Mouse (Mus musculus) urinary bladder, postnatal 10 days (tissue): ENCODE measurements around the gene Plbd1.

Source experiments
- DNase-seq: peaks from one replicate; pipeline ENCODE4 v3.0.0; 2022; ENCODE audit warnings: low spot score

Gene Plbd1

DNA sequence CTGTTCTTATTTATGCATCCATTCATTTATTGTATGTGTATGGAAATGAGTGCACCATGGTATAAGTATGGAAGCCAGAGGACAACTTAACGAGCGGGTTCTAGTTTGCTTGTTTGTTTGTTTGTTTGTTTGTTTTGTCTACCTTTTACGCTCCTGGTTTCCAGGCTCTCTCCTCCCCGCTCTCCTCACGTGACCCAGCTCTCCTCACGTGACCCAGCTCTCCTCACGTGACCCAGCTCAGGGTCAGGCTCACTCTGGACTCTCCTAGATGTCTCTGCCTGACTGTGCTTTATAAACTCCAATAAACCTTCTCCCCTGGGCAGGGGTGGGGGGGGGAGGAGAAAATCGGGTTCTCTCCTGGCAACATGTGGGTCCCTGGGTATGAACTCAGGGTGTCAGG, 11.1 kb downstream of the Plbd1 start:
- DNase-seq = no peak

DNA sequence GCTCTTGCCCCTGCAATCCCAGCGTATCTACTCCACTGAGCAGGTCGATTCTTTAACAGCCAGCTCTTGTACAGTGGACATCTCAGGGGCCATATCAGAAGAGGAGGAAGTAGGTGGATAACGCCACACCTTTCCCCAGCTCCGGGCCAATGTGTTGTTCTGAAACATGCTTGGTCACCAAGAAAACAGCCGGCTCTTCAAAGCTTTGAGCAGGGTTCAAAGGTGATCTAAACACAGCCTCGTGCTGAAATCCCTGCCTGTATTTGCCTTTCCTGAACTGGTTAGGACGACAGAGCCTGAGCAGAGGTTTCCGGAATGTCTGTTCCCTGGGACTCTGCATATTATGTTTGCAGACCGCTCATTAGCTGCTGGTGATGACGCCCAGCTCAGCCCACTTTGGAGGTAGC, 14.3 kb downstream of the Plbd1 start:
- no peak for DNase-seq

GRCm38 (mm10) chr6:136646207-136646606, 15.5 kb downstream of the Plbd1 start:
- no peak for DNase-seq

- DNase-seq = no peak
Measured at GRCm38 (mm10) chr6:136645754-136646153, 16.0 kb downstream of the Plbd1 start.

- no peak for DNase-seq
Measured at GRCm38 (mm10) chr6:136644171-136644570, 17.6 kb downstream of the Plbd1 start.

DNA sequence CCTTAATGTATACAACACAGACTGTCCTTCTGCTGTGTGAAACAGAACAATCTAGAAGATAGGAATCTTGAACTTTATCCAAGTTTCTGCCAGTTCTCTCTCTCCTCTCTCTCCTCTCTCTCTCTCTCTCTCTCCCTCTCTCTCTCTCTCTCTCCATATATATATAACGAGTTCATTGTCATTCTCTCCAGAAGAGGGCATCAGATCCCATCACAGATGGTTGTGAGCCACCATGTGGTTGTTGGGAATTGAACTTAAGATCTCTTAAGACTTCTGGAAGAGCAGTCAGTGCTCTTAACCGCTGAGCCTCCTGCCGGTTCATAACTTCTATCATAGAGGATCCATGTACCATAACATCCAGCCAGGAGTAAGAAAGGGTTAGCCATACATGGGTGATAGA, 26.7 kb downstream of the Plbd1 start:
- no peak for DNase-seq

DNA sequence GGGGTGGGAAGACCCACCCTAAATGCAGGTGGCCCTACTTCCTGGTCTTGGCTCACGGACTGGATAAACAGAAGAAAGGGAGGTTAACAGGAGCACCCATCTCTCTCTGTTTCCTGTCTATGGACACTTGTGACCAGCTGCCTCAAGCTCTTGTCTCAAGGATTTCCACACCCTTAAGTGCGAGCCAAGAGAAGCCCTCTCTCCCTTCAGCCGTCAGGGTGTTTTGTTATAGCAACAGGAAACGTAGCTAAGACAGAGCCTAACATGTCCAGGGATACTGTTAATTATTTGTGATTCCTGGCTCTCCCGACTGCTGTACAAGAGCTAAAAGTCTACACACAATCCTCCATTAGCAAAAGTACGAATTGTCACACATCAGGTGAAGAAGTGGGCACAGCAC, 28.0 kb downstream of the Plbd1 start:
- no peak for DNase-seq

DNA sequence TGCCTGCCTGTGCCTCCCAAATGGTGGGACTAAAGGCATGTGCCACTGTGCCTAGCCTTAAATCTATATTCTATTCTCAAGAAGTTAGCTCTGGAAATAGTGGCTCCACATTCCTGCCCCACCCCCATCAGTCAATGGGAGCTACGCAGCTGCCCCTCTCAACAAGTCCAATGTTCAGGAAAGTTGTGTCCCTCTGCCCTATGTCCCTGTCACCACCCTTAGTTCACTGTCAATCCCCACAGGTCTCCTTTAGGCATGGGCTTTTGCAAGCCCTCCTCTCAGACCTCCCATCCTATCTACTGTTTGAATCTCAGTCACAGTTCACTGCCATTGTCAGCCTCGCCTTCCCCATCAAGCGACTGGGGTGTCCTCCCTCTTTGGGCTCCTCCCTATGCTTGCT, 28.6 kb downstream of the Plbd1 start:
- DNase-seq = no peak

- no peak for DNase-seq
Measured at GRCm38 (mm10) chr6:136631945-136632534, 29.7 kb downstream of the Plbd1 start.

GRCm38 (mm10) chr6:136631519-136631918, 30.2 kb downstream of the Plbd1 start:
- no peak for DNase-seq

GRCm38 (mm10) chr6:136629639-136630038, 32.1 kb downstream of the Plbd1 start:
- no peak for DNase-seq

DNA sequence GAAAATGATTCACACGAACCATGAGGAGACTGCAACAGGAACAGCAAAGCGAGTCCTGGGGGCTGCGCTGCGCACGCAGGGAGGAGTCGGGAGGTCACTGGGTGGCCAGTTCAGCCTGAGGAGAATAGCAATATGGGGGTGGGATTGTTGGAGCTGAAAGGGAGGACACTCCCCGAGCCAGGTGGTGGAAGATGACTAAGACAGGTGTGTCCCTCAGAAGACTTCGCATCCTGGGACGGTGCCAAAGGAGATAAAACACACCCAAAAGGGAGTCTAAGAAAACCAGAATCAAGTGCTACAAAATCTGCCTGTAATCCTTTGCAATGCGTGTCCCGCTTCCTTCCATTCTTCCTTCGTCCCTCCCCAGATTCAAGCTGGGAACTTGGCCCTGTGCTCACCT, 36.3 kb downstream of the Plbd1 start:
- DNase-seq = no peak

GRCm38 (mm10) chr6:136620361-136621139, 41.2 kb downstream of the Plbd1 start:
- peak; percentile 51 for DNase-seq

DNA sequence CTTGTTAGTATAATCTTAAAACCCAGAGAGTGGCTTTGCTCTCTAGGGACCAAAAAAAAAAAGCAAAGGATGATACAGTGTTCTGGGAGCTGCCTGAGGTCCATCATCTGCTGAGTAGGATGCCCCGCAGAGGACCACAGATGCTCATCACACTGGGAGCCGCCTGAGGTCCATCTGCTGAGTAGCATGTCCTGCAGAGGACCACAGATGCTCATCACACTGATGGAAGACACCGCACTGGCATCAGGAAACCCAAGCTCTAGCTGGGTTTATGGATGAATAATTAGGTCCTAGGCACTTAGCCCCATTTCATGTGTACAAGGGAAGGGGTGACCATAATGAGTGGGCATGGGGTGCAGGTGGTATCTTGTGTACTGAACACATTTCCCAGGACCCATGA, 47.6 kb downstream of the Plbd1 start:
- no peak for DNase-seq

DNA sequence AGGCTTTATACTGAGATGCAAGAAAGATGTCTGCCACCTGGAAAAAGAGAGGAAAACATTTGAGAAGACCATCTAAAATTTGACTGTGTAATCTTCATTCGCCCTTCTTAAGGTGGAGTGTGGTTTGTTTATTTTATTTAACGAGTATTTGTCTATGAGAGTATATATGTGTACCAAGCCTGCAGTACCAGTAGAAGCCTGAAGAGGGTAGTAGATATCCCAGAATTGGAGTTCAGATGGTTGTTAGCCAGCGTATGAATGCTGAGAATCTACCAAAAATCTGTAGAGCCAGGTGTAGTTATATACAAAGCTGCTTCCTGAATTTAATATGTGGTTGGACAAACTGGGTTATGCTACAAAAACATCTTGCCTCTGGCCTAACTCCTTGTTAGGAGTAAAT, 49.4 kb downstream of the Plbd1 start:
- no peak for DNase-seq

- DNase-seq = no peak
Measured at GRCm38 (mm10) chr6:136611351-136612215, 50.1 kb downstream of the Plbd1 start.

- no peak for DNase-seq
Measured at GRCm38 (mm10) chr6:136602601-136603000, 59.1 kb downstream of the Plbd1 start.

GRCm38 (mm10) chr6:136594541-136594940, 67.2 kb downstream of the Plbd1 start:
- no peak for DNase-seq

GRCm38 (mm10) chr6:136590739-136591138, 71.0 kb downstream of the Plbd1 start:
- no peak for DNase-seq

DNA sequence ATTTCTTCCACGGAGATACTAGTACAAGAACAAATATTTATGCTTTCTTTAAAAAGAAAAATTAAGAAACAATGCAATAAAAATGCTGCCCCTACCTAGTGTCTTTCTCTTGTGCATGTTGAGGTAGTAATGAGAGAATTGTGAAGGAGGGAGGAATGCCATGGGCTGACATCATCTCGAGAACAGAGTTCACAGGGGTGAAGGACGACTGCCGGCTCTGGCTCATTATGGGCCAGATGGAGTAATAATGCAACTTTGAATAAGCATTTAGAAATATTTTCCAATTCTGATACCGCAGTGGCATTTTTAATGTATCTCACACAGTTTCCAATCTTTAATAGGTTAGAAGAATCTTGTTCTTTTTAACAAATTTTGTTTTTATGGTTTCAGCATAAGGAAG, 95.7 kb downstream of the Plbd1 start:
- no peak for DNase-seq
